Mouse (Mus musculus) adrenal gland, adult (tissue): ENCODE data around the gene Prkaa2.
"Not testable (repeated sequence)": the region's sequence is repeated elsewhere in the genome, so short reads cannot be mapped to it uniquely, and the experiment has no call there.

Experiments
- DNase-seq, 2 experiments: peaks; one replicate each; pipeline ENCODE4 v3.0.0; 2022 to 2023; ENCODE audit warnings: low spot score in 1 of 2; ENCODE audit not compliant: inconsistent age in 2 of 2

Prkaa2 gene

DNA sequence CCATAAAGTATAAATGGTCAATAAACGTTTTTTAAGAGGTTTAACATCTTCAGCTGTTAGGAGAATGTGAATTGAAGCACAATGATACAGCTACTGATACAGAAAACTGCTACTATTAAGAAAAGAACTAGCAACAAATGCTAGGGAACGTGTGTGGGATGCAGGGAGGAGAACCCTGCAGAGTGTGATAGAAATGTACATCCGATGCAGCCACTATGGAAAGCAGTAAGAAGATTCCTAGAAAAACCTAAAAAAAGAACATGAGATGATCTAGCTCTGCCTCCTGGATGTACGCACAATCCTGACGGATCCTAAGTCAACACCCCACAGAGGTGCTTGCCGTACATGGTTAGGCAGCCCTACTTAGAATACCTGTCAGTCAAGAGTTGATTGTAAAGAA, 82.4 kb downstream of the Prkaa2 start:
- DNase-seq: no peak

GRCm38 (mm10) chr4:105016006-105016613, 93.6 kb downstream of the Prkaa2 start:
- no peak for DNase-seq

DNA sequence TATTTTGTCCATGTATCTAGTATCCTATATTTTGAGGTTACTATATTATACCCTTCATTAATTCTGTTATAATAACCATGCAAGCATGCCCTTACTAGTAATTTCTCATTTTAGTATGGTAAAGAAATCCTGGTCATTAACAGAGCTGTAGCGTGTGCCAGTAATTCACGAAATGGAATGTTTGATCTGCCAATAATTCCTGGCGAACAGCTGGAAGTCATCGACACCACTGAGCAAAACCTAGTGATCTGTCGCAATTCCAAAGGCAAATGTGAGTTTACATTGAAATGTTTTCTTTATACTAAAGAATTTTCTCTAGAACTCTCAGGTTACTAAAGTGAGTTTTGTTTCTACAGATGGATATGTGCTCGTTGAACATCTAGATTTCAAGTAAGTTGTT, 94.2 kb downstream of the Prkaa2 start:
- DNase-seq: no peak

- no peak for DNase-seq
Observed at GRCm38 (mm10) chr4:105013718-105014117, 96.0 kb downstream of the Prkaa2 start.

GRCm38 (mm10) chr4:105007360-105008018, 102.2 kb downstream of the Prkaa2 start:
- no peak for DNase-seq

DNA sequence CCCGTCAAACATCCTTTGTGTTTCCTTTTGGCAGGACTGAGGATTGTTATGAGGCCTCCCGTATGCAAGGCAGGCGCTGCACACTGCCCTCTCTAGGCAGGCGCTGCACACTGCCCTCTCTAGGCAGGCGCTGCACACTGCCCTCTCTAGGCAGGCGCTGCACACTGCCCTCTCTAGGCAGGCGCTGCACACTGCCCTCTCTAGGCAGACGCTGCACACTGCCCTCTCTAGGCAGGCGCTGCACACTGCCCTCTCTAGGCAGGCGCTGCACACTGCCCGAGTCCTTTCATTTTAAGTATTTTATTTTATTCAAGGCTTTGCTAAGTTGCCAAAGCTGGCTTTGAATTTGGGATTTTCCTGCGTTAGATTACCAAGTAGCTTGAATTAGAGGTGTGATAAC, 105.0 kb downstream of the Prkaa2 start:
- not testable (repeated sequence) for DNase-seq

DNA sequence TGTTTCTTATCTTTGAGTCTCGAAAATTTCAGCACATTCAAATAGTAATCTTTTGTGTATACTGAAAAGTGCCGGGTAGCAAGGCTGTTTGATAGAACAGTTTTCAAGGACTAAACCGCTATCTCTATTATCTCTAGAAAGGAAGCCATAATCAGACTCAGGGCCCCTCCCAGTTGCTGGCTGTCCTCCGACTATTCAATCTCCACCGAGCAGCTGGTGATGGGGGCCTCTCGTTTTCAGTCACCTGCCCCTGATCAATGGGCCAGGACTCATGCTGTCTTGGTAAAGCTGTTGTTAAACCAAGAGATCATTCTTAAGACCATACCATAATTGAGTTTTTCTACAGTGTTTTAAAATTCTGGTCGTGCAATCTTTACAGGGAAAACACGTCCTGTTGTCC, 105.6 kb downstream of the Prkaa2 start:
- DNase-seq: no peak

- DNase-seq: no peak
Observed at GRCm38 (mm10) chr4:105001736-105002135, 108.0 kb downstream of the Prkaa2 start.

DNA sequence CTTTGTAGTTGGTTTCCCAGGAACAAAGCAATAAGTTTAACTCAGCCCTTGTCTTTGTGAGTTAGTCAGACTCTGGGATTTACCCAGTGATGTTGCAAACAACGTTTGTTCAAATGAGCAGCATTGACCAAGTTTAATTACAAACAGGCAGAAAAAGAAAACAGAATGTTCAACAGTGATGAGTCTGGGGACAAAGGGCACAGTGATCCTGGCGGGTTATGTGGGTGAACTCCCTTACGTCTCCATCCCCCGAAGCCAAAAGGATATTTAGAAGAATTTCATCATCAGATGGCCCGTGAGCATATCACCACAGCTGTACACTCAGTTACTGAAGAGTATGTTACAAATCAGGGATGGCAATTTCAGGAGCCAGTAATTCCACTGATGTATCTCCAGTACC, 110.0 kb downstream of the Prkaa2 start:
- no peak for DNase-seq

GRCm38 (mm10) chr4:104993140-104993874, 116.4 kb downstream of the Prkaa2 start:
- no peak for DNase-seq

- no peak for DNase-seq
Observed at GRCm38 (mm10) chr4:104992271-104992670, 117.4 kb downstream of the Prkaa2 start.

GRCm38 (mm10) chr4:104990686-104991085, 119.0 kb downstream of the Prkaa2 start:
- peak in 1 of 2 experiments; percentile 29 for DNase-seq

DNA sequence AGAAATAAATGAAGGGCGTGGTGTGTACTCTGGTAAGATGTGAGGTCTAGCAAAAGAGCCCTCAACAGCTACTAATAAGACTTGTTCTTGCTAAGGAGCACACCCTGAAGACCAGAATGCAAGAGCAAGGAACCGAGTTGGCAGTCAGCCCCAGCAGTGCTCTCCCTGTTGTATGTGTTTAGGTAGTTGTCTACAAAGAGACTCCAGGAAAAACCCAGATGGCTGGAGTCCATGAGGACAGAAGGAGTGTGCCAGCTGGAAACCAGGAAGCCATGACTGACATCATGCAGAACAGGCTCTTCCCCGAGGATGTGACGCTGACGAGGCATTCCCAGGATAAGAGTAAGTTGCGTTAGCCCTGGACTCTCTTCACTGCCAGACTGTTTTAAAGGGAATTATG, 119.7 kb downstream of the Prkaa2 start:
- no peak for DNase-seq

DNA sequence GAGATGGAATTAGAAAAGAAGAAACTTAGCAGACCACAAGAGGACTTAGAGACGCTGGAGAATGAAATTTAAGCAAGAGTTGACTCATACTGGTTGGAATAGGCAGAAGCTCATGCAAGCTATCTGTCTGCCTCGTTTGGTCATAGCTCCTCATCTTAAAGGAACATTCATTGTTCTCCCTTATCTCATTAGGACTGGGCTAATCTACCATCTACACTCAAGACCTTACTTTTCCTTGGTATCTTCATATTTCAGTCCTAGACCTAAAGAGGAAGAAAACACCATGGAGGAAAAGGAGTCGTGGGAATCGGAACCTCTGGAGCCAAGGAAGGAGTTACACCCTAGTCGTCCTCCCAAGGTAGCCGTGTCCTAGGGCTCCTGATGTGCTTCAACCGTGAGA, 121.0 kb downstream of the Prkaa2 start:
- DNase-seq: no peak

DNA sequence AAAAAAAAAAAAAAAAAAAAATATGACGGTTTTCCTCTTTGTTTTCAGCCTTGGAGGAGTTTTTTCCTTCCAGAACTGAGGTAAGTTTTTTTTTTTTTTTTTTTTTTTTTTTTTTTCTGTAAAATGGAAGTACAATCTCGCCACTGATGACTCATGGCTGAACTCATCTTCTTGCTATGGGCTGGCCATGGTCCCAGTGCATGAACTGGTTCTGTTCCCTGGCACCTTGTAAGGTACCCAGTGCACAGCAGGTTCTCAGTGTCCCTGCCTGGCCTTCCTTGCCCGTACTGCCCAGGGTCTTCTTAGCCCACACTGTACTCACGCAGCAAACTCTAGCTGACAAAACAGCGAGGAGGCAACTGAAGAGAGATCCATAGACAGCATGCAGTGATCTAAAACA, 121.6 kb downstream of the Prkaa2 start:
- DNase-seq: peak; percentile 73 to 82

GRCm38 (mm10) chr4:104987631-104988030, 122.1 kb downstream of the Prkaa2 start:
- peak in 1 of 2 experiments; percentile 49 for DNase-seq

DNA sequence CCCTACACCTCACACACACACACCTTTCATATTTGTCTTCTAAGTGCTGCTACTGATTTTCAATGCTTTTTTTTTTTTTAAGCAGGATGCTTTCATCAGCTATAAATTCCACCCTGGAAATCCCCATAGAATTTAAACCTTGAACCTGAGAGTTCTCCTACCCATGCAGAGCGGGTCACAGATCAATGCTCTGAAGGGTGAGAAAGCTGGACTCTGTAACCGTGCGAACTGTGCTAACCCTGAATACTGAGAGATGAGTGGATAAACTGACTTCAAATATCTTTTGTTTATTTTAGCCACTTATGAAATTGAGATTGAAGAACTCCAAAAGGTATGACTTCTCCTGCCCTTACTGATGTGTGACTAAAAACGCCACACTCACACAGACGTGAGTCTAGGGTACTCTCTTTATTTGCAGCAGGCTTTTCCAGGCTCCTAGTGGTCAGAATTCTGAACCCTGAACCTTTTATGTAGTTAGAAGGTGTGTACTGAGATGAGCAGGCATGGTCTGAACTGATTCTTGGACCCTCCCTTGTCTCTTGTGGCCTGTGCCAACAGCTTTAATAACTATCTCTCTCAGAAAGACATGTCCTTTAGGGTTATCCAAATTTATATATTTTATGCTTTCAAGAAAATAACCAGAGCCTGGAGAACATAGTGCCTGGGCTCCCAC, 123.6 kb downstream of the Prkaa2 start:
- no peak for DNase-seq
